Mouse (Mus musculus): Measurements from ENCODE around the gene Otx2. TPM values are rescaled to one million over a fixed set of nuclear protein-coding genes. Genes with fewer than 3 reads are reported as not detected.

The Otx2 gene
- polyA plus RNA-seq, 1 experiment, result not detected

- Histone ChIP-seq H3K27me3 (ENCODE audit: control insufficient read depth) (peaks cover 98% of the 10 kb centered on the region), H3K9me3 (ENCODE audit: control insufficient read depth, low read length) (peaks cover 2% of the 10 kb centered on the region; the same call in 1 of the 2 replicates), H3K36me3 (ENCODE audit: control insufficient read depth) (no peaks in the 10 kb centered on the region), H3K4me1 (ENCODE audit: control insufficient read depth) (no peaks in the 10 kb centered on the region), H3K4me3 (replicated peaks) (no peak overlapping the region)
- TF ChIP-seq GATA1 (IDR thresholded peaks at IDR 0.05; ENCODE audit: low read length) (no peak), TAL1 (IDR thresholded peaks at IDR 0.05; ENCODE audit: low read length) (no peak)
Observed at GRCm38 (mm10) chr14:48670761-48671479, 2.7 kb downstream of the Otx2 start.

GRCm38 (mm10) chr14:48670258-48670630 is 3.4 kb downstream of the Otx2 start:
- Histone ChIP-seq H3K4me1 (ENCODE audit: control insufficient read depth) (no peaks in the 10 kb centered on the region), H3K9me3 (ENCODE audit: control insufficient read depth, low read length) (peaks cover 2% of the 10 kb centered on the region; the same call in 1 of the 2 replicates), H3K27me3 (ENCODE audit: control insufficient read depth) (peaks cover 99% of the 10 kb centered on the region), H3K4me3 (replicated peaks) (no peak overlapping the region), H3K36me3 (ENCODE audit: control insufficient read depth) (no peaks in the 10 kb centered on the region)
- no peak for TF ChIP-seq GATA1 (IDR thresholded peaks at IDR 0.05; ENCODE audit: low read length)
- TF ChIP-seq TAL1 (IDR thresholded peaks at IDR 0.05; ENCODE audit: low read length), result no peak

GRCm38 (mm10) chr14:48669541-48670257 is 3.9 kb downstream of the Otx2 start:
- Histone ChIP-seq H3K36me3 (ENCODE audit: control insufficient read depth) (no peaks in the 10 kb centered on the region), H3K4me3 (replicated peaks) (no peak overlapping the region), H3K4me1 (ENCODE audit: control insufficient read depth) (no peaks in the 10 kb centered on the region), H3K27me3 (ENCODE audit: control insufficient read depth) (peaks cover 99% of the 10 kb centered on the region), H3K9me3 (ENCODE audit: control insufficient read depth, low read length) (peaks cover 2% of the 10 kb centered on the region; the same call in 1 of the 2 replicates)
- TF ChIP-seq TAL1 (IDR thresholded peaks at IDR 0.05; ENCODE audit: low read length), result no peak
- no peak for TF ChIP-seq GATA1 (IDR thresholded peaks at IDR 0.05; ENCODE audit: low read length)

- Histone ChIP-seq H3K4me1 (ENCODE audit: control insufficient read depth) (no peaks in the 10 kb centered on the region), H3K9me3 (ENCODE audit: control insufficient read depth, low read length) (peaks cover 2% of the 10 kb centered on the region; the same call in 1 of the 2 replicates), H3K36me3 (ENCODE audit: control insufficient read depth) (no peaks in the 10 kb centered on the region), H3K4me3 (replicated peaks) (no peak overlapping the region), H3K27me3 (ENCODE audit: control insufficient read depth) (peaks cover 99% of the 10 kb centered on the region)
- TF ChIP-seq TAL1 (IDR thresholded peaks at IDR 0.05; ENCODE audit: low read length) (no peak), GATA1 (IDR thresholded peaks at IDR 0.05; ENCODE audit: low read length) (no peak)
Observed at GRCm38 (mm10) chr14:48668761-48669303, 4.8 kb downstream of the Otx2 start.

GRCm38 (mm10) chr14:48668051-48668481 is 5.6 kb downstream of the Otx2 start:
- peaks cover 2% of the 10 kb centered on the region; the same call in 1 of the 2 replicates for H3K9me3 ChIP-seq (ENCODE audit: control insufficient read depth, low read length)
- H3K36me3 ChIP-seq (ENCODE audit: control insufficient read depth), result no peaks in the 10 kb centered on the region
- no peaks in the 10 kb centered on the region for H3K4me1 ChIP-seq (ENCODE audit: control insufficient read depth)
- TF ChIP-seq GATA1 (IDR thresholded peaks at IDR 0.05; ENCODE audit: low read length) (no peak), TAL1 (IDR thresholded peaks at IDR 0.05; ENCODE audit: low read length) (no peak)
- H3K4me3 ChIP-seq (replicated peaks), result no peak overlapping the region
- peaks cover 99% of the 10 kb centered on the region for H3K27me3 ChIP-seq (ENCODE audit: control insufficient read depth)

GRCm38 (mm10) chr14:48667396-48667795 is 6.2 kb downstream of the Otx2 start:
- Histone ChIP-seq H3K4me3 (replicated peaks) (no peak overlapping the region), H3K9me3 (ENCODE audit: control insufficient read depth, low read length) (peaks cover 2% of the 10 kb centered on the region; the same call in 1 of the 2 replicates), H3K36me3 (ENCODE audit: control insufficient read depth) (no peaks in the 10 kb centered on the region), H3K4me1 (ENCODE audit: control insufficient read depth) (no peaks in the 10 kb centered on the region), H3K27me3 (ENCODE audit: control insufficient read depth) (peaks cover 99% of the 10 kb centered on the region)
- TF ChIP-seq TAL1 (IDR thresholded peaks at IDR 0.05; ENCODE audit: low read length) (no peak), GATA1 (IDR thresholded peaks at IDR 0.05; ENCODE audit: low read length) (no peak)

GRCm38 (mm10) chr14:48666771-48667170 is 6.8 kb downstream of the Otx2 start:
- Histone ChIP-seq H3K4me3 (replicated peaks) (no peak overlapping the region), H3K27me3 (ENCODE audit: control insufficient read depth) (peaks cover 100% of the 10 kb centered on the region), H3K36me3 (ENCODE audit: control insufficient read depth) (no peaks in the 10 kb centered on the region), H3K4me1 (ENCODE audit: control insufficient read depth) (no peaks in the 10 kb centered on the region), H3K9me3 (ENCODE audit: control insufficient read depth, low read length) (peaks cover 2% of the 10 kb centered on the region; the same call in 1 of the 2 replicates)
- no peak for TF ChIP-seq TAL1 (IDR thresholded peaks at IDR 0.05; ENCODE audit: low read length)
- no peak for TF ChIP-seq GATA1 (IDR thresholded peaks at IDR 0.05; ENCODE audit: low read length)

GRCm38 (mm10) chr14:48665816-48666661 is 7.6 kb downstream of the Otx2 start:
- Histone ChIP-seq H3K36me3 (ENCODE audit: control insufficient read depth) (no peaks in the 10 kb centered on the region), H3K27me3 (ENCODE audit: control insufficient read depth) (peaks cover 100% of the 10 kb centered on the region), H3K4me1 (ENCODE audit: control insufficient read depth) (no peaks in the 10 kb centered on the region), H3K4me3 (replicated peaks) (no peak overlapping the region), H3K9me3 (ENCODE audit: control insufficient read depth, low read length) (peaks cover 2% of the 10 kb centered on the region; the same call in 1 of the 2 replicates)
- TF ChIP-seq TAL1 (IDR thresholded peaks at IDR 0.05; ENCODE audit: low read length) (no peak), GATA1 (IDR thresholded peaks at IDR 0.05; ENCODE audit: low read length) (no peak)

Data from erythroblast, embryonic 14.5 days (primary cell).